Mouse (Mus musculus): ENCODE measurements at regions not wholly inside any gene's neighbourhood (a gene's known extent, or its start where the extent isn't known, plus 50 kb on each side); places are given as distances from the start of the nearest gene placed in this dataset.

GRCm38 (mm10) chr6:8831204-8831603, 52.9 kb upstream of the Ica1 start:
- peak; percentile 11 for DNase-seq

- no peak for DNase-seq
These were observed 54.6 kb upstream of the Ica1 start for GRCm38 (mm10) chr6:8832924-8833323.

- no peak for DNase-seq
These were observed 75.4 kb upstream of the Ica1 start for GRCm38 (mm10) chr6:8853657-8854056.

GRCm38 (mm10) chr6:8860581-8860980, 82.3 kb upstream of the Ica1 start:
- DNase-seq = no peak

GRCm38 (mm10) chr6:8863843-8864620, 84.2 kb upstream of the Nxph1 start:
- DNase-seq = no peak

- DNase-seq = no peak
These were observed 70.7 kb upstream of the Nxph1 start for GRCm38 (mm10) chr6:8877373-8878070.

- no peak for DNase-seq
These were observed 54.6 kb upstream of the Nxph1 start for GRCm38 (mm10) chr6:8893665-8894064.

- no peak for DNase-seq
These were observed 52.1 kb upstream of the Nxph1 start for GRCm38 (mm10) chr6:8896097-8896496.

GRCm38 (mm10) chr6:8896822-8897221, 51.4 kb upstream of the Nxph1 start:
- no peak for DNase-seq

GRCm38 (mm10) chr6:8897334-8897733, 50.9 kb upstream of the Nxph1 start:
- no peak for DNase-seq

GRCm38 (mm10) chr6:8898268-8898667, 50.0 kb upstream of the Nxph1 start:
- no peak for DNase-seq

Data from adrenal gland, postnatal 14 days (tissue).